Mouse (Mus musculus): Measurements from ENCODE around the gene Rac1.
"Not testable (repeated sequence)": the region's sequence is repeated elsewhere in the genome, so short reads cannot be mapped to it uniquely, and the experiment has no call there.

The Rac1 gene

GRCm38 (mm10) chr5:143525454-143526225, 2.2 kb downstream of the Rac1 start:
- DNase-seq, result no peak

DNA sequence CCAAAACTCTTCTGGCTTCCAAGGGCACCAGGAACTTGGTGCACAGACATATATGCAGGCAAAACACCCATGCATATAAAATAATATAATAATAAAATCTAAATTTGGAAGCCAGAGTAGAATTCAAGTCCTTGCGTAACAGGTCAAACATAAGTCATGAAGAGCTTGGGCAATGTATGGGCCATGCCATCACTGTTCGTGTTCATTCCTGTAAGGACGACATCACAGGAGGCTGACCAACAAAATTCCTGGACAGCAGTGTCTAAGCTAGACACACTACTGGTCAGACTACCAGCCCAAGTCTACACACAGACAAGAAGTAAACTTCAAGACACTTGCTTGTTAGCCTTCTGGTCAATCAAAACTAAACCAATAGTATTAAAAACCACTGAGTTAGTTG, 5.0 kb downstream of the Rac1 start:
- no peak for DNase-seq

- DNase-seq, result no peak
These were observed 7.4 kb downstream of the Rac1 start for GRCm38 (mm10) chr5:143520415-143520814.

DNA sequence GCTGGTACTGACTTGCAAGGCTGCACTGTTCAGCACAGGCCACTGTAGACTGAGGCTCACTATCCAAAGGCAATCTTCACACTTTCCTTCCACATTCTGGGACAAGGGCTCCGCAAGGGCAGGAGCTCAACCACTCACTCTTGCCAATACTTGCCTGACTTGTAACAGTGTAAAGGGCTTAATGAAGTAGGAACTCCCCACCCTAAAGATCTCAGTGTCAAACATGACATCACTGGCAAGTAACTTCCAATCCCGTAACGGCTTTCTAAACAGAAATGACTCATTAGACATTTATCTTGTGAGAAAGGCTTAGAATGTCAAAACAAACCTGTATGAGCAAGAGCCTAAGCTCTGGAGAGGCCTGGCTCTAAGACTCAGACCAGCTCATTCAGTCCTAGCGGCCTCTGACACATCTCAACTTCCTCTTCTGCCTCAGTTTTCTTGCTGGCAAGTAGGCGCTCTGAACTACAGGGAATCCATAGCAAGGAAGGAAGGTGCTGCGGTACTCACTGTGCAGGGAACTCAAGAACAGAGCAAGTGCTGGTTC, 9.7 kb downstream of the Rac1 start:
- no peak for DNase-seq

- DNase-seq, result no peak
These were observed 10.4 kb downstream of the Rac1 start for GRCm38 (mm10) chr5:143517436-143517835.

DNA sequence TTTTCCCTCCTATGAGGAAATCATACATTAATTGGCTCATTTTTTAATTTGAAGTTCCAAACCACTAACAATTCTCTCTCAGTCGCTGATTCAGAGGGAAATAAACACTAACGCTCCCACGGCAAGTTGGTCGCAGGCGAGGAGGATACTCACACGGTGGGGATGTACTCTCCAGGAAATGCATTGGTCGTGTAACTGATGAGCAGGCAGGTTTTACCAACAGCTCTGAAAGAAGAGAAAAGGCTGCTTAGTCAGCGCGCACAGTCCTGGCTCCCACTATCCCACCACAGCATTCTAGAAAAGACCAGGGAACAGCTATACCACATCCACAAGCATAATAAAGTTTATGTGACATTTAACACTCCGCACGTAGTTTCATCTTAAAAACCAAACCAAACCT, 10.8 kb downstream of the Rac1 start:
- no peak for DNase-seq

DNA sequence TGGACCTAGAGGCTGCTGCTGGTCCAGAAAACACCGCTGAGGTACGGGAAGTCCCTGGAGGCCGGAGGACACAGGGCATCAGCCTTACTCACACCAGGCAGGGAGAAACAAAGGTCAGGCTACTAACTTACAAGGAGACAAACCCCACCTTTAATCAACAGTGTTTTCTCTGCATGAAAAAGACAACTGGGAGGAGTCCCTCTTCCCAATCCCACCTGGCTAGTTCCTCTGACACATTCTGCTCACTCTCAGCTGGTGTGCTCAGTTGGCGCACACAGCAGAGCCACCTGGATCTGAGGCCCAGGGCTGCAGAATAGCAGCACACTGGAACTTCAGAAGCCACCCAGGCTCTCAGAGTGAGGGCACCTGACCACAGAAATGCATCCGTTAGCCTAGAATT, 13.0 kb downstream of the Rac1 start:
- DNase-seq, result no peak

GRCm38 (mm10) chr5:143512305-143512704, 15.5 kb downstream of the Rac1 start:
- DNase-seq, result no peak

DNA sequence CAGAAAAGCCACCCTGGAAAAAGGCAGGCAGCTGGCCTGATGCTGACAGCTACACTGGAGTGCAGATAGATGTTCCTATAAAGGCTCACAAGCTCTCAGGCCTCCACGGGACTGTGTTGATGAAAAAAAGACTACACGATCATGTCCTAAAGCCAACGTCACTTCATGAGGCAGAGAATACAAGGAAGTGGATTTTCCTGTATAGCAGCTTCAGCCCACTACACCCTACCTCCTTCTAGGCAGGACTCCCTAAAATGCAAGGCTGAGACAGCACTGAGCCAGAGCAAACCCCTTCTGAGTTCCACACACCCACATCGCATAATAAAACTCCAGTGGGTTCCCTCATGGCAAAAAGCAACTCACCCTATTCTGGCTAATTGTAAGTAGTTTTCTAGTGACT, 16.3 kb downstream of the Rac1 start:
- no peak for DNase-seq

DNA sequence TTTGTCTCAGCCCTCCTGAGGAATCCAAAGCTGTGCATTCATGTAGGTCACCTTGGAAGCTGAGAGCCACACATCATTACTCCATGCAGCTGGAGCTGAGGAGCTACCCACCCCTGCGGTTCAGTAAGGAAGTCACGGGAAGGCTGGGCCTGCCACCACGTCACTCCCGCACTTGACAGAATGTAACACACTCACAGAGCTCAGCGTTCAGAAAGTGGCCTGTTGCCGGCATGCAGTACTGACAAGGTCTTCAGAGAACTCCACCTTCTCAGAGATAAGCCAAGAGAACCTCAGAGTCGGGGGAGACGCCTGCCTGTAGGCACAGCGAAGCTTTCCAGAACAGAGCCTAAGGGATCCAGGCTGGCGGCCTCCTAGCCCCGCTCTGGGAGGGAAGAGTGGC, 18.1 kb downstream of the Rac1 start:
- no peak for DNase-seq

DNA sequence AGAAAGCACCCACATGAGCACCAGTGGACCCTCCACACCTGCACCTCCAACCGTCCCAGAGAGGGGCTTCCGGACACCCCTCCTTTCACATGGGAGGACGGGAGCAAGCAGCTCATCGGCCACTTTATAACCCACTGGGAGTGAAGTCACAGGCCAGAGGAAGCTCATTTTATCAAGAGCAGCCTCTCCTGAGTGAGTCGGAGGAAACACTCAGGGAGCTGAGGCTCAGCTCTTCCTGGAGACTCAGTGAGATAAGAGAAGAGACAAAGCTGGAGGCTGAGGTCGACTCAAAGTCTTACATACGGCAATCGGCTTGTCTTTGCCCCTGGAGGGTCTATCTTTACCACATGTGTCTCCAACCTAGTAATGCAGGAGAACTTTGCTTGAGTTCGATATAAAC, 18.5 kb downstream of the Rac1 start:
- DNase-seq, result no peak

DNA sequence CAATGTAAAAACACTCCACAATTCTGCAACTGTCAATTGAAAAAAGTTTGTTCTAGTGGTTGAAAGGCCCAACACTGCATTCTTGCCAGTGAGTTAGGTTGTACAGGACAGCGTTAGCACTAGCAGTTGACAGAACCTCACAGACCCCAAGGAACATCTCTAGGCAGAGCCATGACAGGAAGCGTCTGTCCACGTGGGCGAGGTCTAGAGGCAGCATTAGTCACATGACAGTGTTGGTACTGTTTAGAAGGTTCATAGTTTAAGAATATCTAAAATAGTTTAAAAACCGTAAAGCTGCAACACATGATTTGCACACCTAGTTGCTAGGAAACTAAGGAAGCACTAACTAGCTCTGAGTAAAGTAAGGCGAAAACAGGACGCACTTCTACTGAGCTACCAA, 22.3 kb downstream of the Rac1 start:
- DNase-seq, result no peak

GRCm38 (mm10) chr5:143505056-143505455, 22.8 kb downstream of the Rac1 start:
- no peak for DNase-seq

GRCm38 (mm10) chr5:143504453-143504852, 23.4 kb downstream of the Rac1 start:
- no peak for DNase-seq

- no peak for DNase-seq
These were observed 24.1 kb downstream of the Rac1 start for GRCm38 (mm10) chr5:143503740-143504139.

- DNase-seq, result no peak
These were observed 24.8 kb downstream of the Rac1 start for GRCm38 (mm10) chr5:143502899-143503557.

DNA sequence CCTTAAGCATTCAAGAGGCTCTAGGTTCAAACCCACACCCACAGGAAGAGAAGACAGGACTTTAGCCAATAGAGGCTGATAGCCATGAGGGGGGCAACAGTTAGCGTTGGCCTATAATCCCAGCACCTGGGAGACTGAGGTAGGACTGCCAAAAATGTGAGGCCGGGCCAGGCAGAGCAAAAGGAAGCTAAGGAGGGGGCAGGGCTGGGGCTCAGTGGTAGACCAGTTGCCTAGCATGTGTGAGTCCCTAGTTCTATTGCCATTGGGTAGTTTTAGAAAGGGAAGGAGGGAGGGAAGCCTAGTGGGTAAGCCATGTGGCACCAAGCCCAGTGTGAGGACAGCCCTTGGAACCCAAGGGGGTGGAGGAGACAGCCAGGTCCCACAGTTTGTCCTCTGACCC, 26.2 kb downstream of the Rac1 start:
- DNase-seq, result no peak

DNA sequence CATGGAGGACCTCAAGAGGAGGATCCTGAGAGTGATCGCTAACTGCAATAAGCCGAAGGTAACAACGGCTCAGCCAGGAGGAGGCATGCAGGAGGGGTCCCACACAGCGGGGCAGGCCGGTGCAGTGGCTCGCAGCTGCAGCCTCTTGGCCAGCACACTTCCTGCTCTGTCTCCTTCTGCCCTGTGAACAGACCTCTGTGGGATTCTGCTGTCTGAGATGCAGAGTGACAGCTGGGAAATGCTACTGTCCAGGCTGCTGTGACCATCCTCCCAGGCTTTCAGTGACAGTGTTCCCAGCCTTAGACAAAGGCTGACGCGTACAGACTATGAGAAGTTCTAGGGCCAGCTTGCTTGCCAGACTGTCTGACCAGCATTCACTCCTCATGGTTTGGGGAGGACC, 26.7 kb downstream of the Rac1 start:
- no peak for DNase-seq

DNA sequence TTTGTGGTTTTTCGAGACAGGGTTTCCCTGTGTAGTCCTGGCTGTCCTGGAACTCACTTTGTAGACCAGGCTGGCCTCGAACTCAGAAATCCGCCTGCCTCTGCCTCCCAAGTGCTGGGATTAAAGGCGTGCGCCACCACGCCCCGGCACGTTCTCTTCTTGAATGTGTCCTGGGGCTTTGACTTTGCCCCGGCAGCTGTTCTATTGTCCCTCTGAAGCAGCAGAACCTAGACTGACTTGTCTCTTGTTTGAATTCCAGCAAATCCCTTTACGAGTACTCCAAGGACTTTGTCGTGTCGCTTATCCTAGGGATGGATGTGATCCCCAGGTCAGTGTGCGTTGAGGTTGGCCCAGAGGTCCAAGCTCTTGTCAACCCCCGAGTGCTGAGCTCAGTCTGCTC, 27.1 kb downstream of the Rac1 start:
- DNase-seq, result not testable (repeated sequence)

GRCm38 (mm10) chr5:143499686-143500085, 28.1 kb downstream of the Rac1 start:
- DNase-seq, result no peak

DNA sequence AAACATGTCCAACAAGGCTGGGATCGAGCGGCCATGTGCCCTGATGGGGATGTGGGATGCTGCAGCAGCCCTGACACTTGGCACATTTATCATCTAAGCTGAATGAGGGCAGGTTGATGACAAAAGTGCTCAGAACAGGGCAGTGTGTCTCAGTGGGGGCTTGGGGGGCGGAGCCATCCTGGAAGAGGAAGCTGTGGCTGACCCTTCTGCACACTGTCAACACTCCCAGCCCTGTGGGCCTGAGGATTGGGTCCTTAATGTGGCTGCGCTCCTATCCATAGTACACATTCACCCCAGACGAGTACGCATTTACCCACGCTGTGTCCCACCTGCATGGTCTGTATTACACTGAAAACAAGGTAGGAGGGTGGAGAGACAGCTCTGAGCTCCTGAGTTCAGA, 28.6 kb downstream of the Rac1 start:
- DNase-seq, result no peak

GRCm38 (mm10) chr5:143497451-143497850, 30.4 kb downstream of the Rac1 start:
- no peak for DNase-seq

DNA sequence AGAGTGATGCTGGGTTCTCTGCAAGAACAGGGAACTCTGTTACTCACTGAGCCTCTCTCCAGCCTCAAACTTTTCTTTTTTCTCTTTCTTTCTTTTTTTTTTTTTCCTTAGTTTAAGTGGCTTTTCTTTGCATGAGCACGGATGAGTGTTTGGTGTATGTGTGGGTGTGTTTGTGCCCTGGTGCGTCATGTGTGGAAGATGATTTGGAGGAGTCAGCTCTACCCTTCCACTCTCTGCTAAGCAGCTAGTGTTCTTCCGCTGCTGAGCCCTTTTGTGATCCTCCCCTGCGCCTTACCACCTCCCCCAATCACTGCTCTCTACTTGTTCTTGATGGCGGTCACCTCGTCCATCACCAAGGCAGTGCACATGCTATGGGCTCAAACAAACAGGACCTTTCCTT, 32.1 kb downstream of the Rac1 start:
- DNase-seq, result no peak

- DNase-seq, result no peak
These were observed 34.7 kb downstream of the Rac1 start for GRCm38 (mm10) chr5:143493163-143493562.

GRCm38 (mm10) chr5:143491736-143492135, 36.1 kb downstream of the Rac1 start:
- DNase-seq, result no peak
